Mouse (Mus musculus): ENCODE results near the gene Mapk8ip3.

Gene Mapk8ip3

DNA sequence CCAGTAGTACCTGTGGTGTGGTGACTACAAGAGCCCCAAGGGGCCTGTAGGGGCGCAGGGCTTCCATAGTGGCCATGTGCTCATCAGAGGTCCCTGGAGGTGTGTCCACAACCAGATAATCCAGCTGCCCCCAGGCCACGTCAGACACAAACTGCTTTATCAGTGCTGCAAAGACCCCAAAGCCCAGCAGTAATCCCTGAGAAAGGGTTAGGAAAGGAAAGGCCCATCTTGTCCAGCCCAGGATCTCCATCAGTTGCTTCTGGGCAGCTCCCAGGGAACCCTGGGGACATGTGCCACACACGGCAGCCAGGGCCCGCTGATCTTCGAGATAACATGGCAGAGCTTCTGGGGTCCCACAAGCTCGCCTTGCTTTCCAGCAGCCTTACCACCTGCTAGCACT, 52.4 kb downstream of the Mapk8ip3 start:
- no peak for DNase-seq

DNA sequence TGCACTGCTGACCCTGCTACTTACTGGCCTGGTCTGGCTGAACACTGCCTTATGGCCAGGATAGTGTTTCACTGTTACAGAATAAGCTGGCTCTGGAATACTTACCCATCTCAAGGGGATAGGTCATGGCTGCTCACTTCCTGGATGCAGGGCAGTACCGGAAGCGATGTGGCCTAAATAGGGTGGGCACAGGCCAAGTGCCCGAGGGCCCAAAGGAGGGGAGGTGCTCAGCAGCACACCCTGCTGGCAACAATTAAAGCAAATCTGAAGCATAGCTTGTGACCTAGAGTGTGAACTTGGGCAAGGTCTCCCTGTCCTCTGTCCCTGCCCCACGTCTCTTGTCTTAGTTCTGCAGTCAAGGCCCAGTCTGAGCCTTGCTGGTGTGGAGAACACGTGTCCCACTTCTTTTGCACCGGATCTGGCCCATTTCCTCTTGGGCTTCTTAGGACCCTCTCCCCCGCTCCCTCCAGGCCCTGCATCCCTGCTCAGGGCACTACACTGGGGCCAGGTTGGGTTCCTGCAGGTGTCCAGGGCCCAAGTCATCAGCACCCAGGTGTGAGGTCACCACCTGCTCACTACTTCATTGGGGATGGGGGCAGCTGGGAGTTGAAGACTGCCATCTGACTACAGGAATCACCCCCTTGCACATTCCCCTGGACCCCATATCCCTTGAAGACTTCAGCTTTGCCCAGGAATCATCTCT, 54.9 kb downstream of the Mapk8ip3 start:
- DNase-seq, result peak; percentile 64

GRCm38 (mm10) chr17:24878531-24878930, 58.2 kb downstream of the Mapk8ip3 start:
- DNase-seq, result peak; percentile 23

DNA sequence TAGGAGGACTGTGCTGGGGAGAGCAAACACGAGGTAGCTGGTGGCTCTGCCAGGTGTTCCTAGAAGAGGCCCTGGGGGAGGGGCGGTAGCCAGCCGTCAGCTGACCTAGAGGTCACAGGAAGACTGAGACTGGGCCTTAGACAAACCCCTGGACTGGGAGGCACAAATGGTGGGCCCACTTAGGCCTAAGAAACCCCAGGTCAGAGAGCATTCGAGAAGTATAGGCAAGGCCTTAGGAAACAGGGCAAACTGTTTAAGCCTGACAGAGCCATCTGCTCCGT, 58.7 kb downstream of the Mapk8ip3 start:
- DNase-seq, result peak; percentile 71

DNA sequence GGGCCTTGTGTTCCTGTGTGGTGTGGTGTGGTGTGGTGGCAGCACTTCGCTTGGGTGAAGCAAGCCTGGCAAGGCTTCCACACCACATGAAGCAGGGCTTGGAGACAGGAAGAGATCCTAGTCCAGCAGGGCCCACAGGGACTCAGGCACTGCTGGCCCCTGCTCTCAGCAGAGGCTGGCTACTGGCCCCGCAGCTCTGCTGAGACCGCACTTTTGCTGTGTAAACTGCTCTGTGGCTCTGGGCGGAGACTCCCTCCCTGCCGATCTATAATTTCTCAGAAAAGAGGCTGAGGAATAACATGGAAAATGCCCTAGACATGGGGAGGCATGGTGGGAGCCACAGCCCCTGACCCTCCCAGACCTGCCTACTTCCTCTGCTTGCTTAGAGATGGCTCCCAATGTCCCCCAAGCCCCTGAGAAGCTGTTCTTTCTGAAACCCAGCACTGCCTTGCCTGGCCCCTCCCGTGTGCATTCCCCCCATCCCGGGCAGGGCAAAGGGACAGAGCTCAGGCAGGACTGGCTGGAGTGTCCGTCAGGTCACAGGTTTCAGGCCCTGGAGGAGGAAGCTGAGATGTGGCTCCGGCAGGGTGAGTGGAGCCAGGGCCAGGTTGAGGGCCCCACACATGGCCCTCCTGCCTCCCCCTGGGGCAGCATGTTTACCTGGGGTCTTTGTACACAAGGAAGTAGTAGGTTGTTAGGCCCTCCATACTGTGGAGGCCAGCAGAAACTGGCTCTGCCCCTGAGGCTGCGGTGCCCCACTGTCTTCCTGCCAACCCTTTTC, 59.3 kb downstream of the Mapk8ip3 start:
- DNase-seq, result no peak

GRCm38 (mm10) chr17:24874989-24875388, 61.8 kb downstream of the Mapk8ip3 start:
- DNase-seq, result no peak

DNA sequence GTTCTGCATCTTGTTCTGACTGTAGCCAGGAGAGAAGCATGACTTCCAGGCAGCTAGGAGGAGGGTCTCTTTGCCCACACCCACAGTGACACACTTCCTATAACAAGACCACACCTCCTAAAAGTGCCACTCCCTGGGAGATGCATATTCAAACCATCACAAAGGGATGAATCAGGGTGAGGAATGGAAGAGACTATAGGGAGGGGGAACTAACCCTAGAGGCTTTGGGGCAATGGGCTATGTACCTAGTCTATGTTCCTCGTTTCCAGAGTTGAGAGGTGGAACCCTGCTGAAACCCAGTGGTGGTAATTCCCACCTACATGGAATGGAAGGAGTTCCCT, 62.4 kb downstream of the Mapk8ip3 start:
- DNase-seq, result no peak

GRCm38 (mm10) chr17:24873695-24874404, 62.9 kb downstream of the Mapk8ip3 start:
- no peak for DNase-seq

DNA sequence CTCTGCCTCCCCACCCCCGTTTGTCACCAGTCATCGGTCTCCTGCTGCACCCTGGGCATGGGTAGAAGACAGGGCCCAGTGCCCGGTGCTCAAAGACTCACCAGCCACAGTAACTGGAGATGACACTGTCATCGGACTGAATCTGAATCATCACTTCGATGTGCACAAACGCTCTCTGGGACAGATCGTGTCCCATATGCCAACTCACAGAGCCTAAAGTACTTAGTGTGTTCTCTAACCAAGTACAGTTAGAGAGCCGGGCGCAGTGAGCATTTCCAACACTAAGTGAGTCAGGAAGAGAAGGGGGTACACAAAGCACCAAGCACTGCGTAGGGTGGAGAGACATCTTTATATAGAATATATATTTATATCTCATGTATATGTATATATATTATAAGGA, 68.9 kb downstream of the Mapk8ip3 start:
- no peak for DNase-seq

GRCm38 (mm10) chr17:24865776-24866175, 71.0 kb downstream of the Mapk8ip3 start, which contains the start of gene Igfals:
Igfals (plus strand) TSS chr17:24865997.
- no peak for DNase-seq

GRCm38 (mm10) chr17:24861785-24862184, 75.0 kb downstream of the Mapk8ip3 start:
- no peak for DNase-seq

GRCm38 (mm10) chr17:24860076-24860475, 76.7 kb downstream of the Mapk8ip3 start:
- DNase-seq, result no peak

- DNase-seq, result no peak
Observed at GRCm38 (mm10) chr17:24858967-24859366, 77.8 kb downstream of the Mapk8ip3 start.

GRCm38 (mm10) chr17:24857831-24858470, 78.8 kb downstream of the Mapk8ip3 start:
- no peak for DNase-seq

GRCm38 (mm10) chr17:24856589-24856988, 80.2 kb downstream of the Mapk8ip3 start:
- DNase-seq, result no peak

DNA sequence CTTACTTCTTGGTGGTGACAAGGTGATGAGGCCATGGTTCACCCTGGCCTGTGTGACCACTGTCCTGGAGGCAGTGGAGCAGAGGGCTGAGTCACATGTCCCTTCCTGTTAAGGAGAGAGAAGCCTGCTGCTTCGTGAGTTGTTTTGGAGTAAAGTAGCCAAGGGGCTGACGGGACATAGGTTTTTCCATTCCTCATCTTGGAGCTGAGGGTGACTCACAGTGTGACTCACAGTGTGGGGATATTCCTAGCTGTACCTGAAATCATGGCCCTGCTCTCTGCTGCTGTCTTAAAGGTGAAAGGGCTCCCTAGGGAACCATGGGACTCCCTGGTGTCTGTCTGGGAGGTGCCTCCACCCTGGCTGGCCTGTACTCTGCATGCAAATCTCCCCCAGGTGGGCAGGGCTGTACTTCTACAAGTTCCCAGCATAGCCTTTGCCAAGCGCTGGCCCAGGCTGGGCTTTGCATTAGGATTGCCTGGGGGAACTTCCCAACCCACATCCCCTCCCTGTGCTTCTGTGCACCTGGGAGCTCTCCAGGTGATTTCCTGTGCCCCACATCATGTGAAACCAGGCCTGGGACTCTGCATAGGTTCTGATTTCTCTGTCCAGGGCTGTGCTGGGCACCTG, 80.8 kb downstream of the Mapk8ip3 start:
- DNase-seq, result no peak

DNA sequence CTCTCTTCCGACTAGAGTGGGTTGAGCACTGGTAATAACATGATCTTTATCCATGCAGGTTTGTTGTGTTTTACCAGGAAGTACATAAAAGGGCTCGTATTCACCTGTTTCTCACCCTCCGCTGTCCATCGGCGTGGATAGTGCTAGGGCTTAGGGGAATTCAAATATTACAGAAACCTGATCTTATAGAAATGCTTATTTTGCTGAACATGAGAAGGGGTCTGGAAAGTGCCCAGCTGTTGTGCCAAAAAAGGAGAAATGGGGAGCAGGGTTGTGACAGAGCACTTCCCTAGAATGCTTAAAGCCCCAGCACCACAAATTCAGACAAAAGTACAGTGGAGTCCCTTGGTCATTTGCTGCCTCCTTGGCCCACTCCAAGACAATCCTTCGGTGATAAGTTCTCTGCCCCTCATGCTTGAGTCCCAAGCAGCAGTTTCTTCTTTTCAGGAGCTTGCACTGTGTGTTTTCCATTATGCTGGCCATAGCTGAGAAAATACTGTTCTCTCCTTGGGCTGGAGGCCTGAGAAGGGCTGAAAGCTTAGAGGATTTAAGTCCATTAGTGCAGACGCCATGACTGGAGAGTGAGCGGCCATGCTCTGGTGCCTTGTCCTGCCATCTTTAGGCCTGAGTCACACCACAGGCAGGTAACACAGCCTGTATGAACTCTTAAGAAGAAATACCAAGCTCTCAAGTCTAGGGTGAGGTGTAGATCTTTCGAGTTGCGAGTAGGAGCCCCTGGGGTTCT, 85.2 kb downstream of the Mapk8ip3 start:
- DNase-seq, result no peak

DNA sequence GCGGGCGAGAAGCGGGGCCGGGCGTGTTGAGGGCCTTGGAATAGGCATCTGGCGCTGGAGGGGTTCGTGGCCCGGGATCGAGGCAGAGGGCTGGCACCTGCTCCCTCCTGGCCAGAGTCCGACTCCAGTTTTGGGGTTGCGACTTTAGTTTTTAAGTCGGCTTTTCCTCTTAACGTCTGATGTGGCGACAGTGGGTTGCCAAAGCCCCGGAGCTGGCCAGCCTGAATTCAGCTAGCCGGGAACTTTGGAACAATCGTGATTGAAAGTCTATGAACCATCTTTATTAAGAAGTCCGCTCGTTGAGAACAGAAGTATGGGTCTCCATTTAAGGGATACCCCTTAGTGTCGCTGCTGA, 86.0 kb downstream of the Mapk8ip3 start:
- DNase-seq, result no peak

DNA sequence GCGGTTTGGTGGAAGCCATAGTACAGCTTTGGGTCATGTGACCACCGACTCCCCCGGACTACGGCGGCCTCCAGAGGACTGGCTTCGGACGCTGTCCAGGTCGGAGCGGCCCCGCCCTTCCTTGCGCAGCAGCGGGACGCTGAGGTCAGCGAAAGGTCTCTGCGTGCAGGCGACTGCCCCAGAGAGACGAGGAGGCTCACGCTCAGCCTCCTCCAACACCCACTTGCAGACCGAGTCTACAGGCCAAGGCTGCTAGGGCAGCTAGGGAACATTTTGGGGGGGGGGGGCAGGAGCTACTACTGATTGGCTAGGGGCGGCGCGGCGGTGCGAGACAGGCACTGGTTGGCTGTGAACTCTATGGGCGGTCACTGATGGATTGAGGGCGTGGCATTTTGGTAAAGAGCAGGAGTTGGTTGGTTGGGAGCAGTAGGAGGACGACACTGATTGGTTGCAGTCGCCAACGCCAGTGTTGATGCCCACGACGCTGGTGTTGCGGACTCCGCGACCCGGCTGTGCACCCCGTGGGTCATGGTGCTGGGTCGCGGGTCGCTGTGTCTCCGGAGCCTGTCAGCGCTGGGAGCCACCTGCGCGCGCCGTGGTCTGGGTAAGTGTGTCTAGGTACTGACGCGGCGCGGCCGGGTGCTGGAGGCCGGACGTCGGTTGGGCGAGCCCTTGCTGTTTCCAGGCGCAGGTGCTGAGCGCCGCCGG, 86.6 kb downstream of the Mapk8ip3 start, which contains the start of gene Fahd1:
TSS of gene Fahd1 (minus strand) at position 300 of the 708 bp plus-strand sequence.
- peak; percentile 91 for DNase-seq

DNA sequence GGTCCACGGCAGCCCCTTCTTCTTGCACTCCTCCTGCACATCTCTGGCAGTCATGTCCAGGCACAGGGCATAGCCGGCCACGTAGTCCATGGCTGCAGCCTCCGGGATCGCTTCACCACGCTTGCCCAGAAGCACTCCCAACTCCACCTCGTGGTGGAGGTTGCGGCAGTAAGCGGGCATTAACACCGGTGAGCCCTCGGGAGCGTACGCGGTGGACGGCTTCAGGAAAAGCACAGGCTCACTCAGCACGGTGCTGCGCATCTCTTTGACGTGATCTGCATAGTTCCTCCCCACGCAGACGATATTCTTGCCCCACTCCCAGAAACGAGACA, 87.1 kb downstream of the Mapk8ip3 start:
- DNase-seq, result no peak

DNA sequence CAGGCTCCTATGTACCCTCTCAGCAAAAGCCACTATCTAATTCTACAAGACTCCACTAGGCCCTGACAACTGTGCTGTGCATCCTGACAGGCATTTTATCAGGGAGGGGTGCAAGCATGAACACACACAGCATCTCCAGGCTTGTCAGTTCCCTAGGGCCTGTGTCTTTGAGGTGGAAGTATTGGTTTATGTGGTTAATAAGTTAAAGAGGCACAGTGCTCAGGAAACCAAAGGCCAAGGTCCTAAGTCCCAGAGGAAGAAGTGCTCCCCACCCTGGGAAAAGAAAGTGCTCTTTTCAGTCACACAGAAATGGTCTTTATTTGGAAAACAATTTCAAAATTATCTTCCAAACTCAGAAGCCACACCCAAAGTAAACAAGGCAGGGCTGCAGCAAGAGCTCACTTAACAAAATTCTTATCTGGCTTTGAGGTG, 88.2 kb downstream of the Mapk8ip3 start:
- DNase-seq, result no peak

DNA sequence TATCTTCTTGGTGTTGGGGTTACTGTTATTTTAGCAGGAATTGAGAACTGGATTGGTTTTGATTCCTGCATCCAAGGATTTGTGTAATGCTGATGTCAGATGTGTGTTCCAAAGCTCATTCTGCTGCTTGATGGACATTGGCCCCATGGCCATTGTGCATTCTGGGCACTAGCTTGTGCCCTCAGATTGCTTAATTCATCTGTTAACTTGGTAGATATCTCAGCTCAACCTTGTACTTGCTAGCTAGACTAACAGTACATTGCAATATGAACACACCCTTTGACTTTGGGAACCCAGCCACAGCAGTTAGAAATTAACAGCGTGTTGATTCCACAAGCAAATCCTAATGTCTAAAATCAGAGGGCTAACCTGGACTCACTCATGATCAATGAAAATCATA, 89.4 kb downstream of the Mapk8ip3 start:
- no peak for DNase-seq

Data from thymus, postnatal 4 days (tissue).